Comparison of ENCODE assay signal across 18 mouse cellular contexts in the genomic region with DNA sequence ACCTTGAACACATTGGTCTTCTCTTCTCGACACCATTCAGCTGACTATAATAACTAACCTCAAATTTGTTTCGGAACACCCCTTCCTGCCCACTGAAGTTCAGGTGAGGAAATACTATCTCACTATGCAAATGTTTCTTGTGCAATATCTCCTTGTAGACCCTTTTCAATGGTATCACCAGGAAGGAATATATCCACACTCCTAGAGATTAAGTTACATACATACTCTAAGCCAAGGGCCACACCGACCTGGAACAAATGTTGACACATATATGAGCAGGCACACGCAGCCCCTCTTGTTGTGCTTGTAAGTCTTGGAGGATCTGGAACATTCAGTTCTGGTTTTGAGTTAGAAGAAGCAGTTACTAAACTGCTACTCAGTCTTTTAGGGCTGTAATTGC.
DNase-seq lines count a peak whose midpoint lies in the region; ATAC-seq and TF ChIP-seq lines count a peak whose summit lies in the region.
"Had no signal": no experiment of that assay in that cellular context is flagged by ENCODE, and none has a peak within 500 bp of the region (broad histone marks: within the 10 kb centered on the region; RNA-seq: fewer than 3 reads in every experiment).

No protein-coding gene starts in this region.

- H3K4me1 ChIP-seq in lung, postnatal 0 days (ENCODE audit: insufficient read depth, low read depth, low read length): no peaks in the 10 kb centered on the region
- no peaks in the 10 kb centered on the region for H3K4me1 ChIP-seq in lung, adult 2 months (ENCODE audit: control insufficient read depth, insufficient read depth, low read length)

- H3K27ac ChIP-seq in lung, postnatal 0 days (ENCODE audit: low read length): no peak overlapping the region

- H3K9me3 ChIP-seq in lung, postnatal 0 days (ENCODE audit: low read length): no peaks in the 10 kb centered on the region
- H3K9me3 ChIP-seq: G1E had no signal

- peak; percentile 78 for TF ChIP-seq EP300 in lung, postnatal 0 days (IDR thresholded peaks at IDR 0.05)

- TF ChIP-seq POLR2A in lung, adult 2 months (IDR thresholded peaks at IDR 0.05; ENCODE audit: borderline replicate concordance, extremely low read depth, low read depth, low read length): no peak

- no peaks in the 10 kb centered on the region for H3K27me3 ChIP-seq in lung, postnatal 0 days (replicated peaks; ENCODE audit: insufficient read depth, low read length)
- H3K27me3 ChIP-seq: CH12.LX had no signal

- H3K4me3 ChIP-seq in lung, postnatal 0 days (ENCODE audit: low read depth, low read length): no peak overlapping the region
- no peak overlapping the region for H3K4me3 ChIP-seq in lung, adult 2 months (replicated peaks; ENCODE audit: extremely low read depth, low read depth, low read length)

- peak; percentile 65 for DNase-seq in lung, postnatal 0 days (ENCODE audit: low spot score)
- DNase-seq in lung, adult 2 months: no peak
- DNase-seq: adrenal gland, adult 2 months; adrenal gland, adult 8-10 months; adrenal gland, postnatal 10 days; adrenal gland, postnatal 14 days; adrenal gland, postnatal 25 days; adrenal gland, postnatal 36 days; B cell, adult 2 months; cerebellum, adult 11 months; cerebellum, adult 11-12 months; cerebellum, adult 18-20 months; cerebellum, adult 2 months had no signal

- no peak overlapping the region for H3K9ac ChIP-seq in lung, postnatal 0 days (replicated peaks; ENCODE audit: low read depth)

- no peak overlapping the region for H3K4me2 ChIP-seq in lung, postnatal 0 days (replicated peaks; ENCODE audit: low read depth, low read length)

- ATAC-seq in lung, postnatal 0 days: peak; percentile 83
- ATAC-seq: activated CD4-positive, CD25-positive, alpha-beta regulatory T cell, adult 4 months; CD4-positive, CD25-positive, alpha-beta regulatory T cell, adult 4 months; Patski had no signal

- TF ChIP-seq CTCF in lung, postnatal 0 days (IDR thresholded peaks at IDR 0.05): no peak
- TF ChIP-seq CTCF in lung, adult 2 months (IDR thresholded peaks at IDR 0.05; ENCODE audit: insufficient read depth, low read length): no peak

- H3K36me3 ChIP-seq in lung, postnatal 0 days (ENCODE audit: insufficient read depth, low read length): no peaks in the 10 kb centered on the region
- H3K36me3 ChIP-seq: G1E had no signal

- WGBS in lung, postnatal 0 days: 64% methylated on average over 4 of the region's 4 CpGs
- 79% methylated on average over 4 of the region's 4 CpGs for WGBS in lung, adult 2 months
